Mouse (Mus musculus) right cerebral cortex, postnatal 10 days (tissue): Measurements from ENCODE around the gene Gm5244.

Experiments
- DNase-seq, 2 experiments: peaks; one replicate each; pipeline ENCODE4 v3.0.0; 2021; ENCODE audit warnings: low spot score in 2 of 2

Gm5244 gene

GRCm38 (mm10) chr19:12846382-12846781 is at the start of gene Gm5244:
Gene Gm5244, plus strand, starts transcription at chr19:12846682.
- DNase-seq: no peak

- DNase-seq: peak in 1 of 2 experiments; percentile 39
Measured at GRCm38 (mm10) chr19:12797071-12797470, 49.4 kb upstream of the Gm5244 start.

- DNase-seq: peak in 1 of 2 experiments; percentile 18
Measured at GRCm38 (mm10) chr19:12798404-12798803, 48.1 kb upstream of the Gm5244 start.

- no peak for DNase-seq
Measured at GRCm38 (mm10) chr19:12799081-12799480, 47.4 kb upstream of the Gm5244 start.

GRCm38 (mm10) chr19:12800621-12801020 is 45.9 kb upstream of the Gm5244 start:
- no peak for DNase-seq

DNA sequence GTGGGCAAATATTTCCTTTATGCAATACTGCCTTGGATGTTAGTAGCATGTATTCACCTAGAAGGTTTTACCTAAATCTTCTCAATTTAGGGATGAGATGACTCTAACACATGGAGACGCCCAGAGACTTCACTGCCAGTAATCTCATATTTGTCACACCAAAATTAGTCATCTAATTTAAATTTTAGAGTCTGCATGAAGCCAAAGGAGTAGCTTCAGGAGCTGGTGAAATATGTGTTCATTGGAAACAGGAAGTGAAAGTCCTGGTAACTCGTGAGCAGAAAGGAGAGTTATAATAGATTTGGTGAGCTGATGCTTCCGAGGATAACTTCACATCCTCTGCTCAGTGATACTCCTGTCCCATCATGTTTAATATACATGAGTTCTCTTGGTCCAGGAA is 45.4 kb upstream of the Gm5244 start:
- no peak for DNase-seq

DNA sequence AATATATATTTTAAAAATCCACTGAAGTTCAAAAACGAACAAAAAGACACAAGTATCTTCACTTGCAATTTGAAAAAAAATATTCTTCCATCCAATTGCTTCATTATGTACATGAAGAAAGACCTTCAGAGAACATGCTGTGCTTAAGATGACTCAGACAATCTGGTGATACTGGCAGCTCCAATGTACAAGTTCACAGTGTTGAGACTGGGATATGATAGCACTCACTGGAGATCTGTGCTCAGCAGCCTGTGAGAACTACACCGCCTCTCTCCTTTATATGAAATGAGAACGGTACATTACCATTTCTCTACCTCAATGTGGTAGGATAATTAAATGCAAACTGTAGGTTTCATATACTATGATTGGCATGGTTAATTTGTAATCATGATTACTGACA is 43.7 kb upstream of the Gm5244 start:
- DNase-seq: no peak

DNA sequence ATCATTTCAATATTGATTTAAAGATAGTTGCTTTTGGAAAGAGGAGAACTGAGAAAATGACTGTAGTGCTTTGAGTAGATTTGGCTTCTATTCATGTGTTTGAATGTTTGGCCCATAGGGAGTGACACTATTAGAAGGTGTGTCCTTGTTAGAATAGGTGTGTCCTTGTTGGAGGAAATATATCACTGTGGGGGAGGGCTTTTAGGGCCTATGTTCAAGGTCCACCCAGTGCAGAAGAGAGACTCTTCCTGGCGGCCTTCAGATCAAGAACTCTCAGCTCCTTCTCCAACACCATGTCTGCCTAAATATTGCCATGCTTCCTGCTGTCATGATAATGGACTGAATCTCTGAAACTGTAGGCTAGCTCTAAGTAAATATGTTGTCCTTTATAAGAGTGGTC is 42.2 kb upstream of the Gm5244 start:
- DNase-seq: no peak

DNA sequence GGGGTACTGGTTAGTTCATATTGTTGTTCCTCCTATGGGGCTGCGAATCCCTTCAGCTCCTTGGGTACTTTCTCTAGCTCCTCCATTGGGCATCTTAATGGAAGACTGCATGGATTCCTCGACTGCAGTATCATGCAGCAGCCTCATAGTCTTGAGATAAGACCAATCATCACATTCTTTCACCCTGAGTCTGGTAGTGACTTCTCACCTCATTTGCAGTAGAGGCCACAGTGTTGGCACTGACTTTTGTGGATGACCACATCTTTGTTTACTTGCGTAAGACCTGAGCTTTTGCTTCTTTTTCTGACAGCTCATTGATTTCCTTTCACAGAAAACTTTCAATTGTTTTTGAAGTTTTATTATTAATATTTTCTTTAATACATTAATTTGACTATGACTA is 40.8 kb upstream of the Gm5244 start:
- no peak for DNase-seq

GRCm38 (mm10) chr19:12806214-12806613 is 40.3 kb upstream of the Gm5244 start:
- DNase-seq: no peak

DNA sequence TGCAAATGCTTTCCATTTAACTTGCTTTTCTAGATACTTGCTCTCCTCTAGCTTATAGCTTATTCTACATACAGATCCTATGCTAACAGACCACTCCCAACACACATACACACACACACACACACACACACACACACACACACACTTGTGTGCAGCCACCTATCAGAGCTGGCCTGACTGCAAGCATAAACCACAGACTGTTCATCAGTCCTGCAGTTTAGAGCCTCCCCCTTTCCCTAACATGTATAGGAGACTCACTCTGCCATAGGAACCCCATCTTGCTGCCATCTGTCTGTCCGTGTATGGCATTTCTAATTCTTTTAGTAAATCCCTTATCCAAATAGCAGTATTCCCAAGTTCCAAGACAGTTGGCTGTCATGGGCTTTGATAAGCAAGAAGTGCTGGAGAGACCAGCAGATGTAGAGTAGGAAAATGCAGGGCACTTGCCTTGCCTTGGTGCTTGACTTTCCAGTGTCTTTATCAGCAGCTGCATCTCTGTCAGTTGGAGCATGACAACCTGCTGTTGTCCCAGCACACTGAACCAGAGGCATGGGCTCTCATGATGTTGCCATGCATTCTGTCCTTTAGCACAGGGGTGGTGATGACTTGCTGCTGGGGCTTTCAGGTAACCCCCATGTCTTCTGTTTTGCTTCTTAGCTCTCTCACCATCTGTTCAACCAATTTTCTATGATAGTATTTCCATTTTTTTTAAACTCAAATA is 33.7 kb upstream of the Gm5244 start:
- no peak for DNase-seq

DNA sequence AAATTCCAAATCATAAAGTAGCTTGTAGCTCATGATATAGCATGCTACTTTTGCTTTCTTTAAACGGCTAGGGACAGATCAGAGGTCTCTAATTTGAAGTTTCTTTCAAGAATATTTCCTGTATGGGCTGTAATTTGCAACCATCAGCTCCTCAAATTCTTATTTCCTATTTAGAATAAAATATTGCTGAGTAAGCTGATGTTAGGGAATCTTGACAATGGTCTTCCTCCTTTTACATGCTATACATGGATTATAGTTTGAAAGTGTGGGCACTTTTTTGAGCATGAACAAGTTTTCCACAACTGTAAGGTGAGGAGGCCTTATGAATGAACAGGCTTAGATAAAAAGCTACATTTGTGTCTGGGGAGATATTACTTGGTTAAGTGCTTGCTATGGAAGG is 32.6 kb upstream of the Gm5244 start:
- DNase-seq: no peak

- DNase-seq: no peak
Measured at GRCm38 (mm10) chr19:12818507-12818906, 28.0 kb upstream of the Gm5244 start.

DNA sequence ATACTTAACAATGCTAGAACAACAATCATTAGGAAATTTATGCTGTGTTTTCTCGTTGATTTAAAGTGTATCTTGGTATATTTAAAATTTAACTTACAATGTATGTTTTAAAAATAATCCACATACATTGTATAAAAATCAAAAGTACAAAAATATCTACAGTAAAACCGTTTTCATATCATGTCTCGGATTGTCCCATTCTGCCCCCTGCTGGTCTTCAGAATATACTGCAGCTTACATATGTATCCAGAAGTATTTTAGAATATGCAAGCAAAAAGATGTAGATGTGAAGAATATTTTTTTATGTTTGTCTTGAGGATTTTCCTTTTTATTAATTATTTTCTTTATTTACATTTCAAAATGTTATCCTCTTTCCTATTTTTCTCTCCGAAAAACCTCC is 26.1 kb upstream of the Gm5244 start:
- DNase-seq: peak; percentile 31 to 35

- no peak for DNase-seq
Measured at GRCm38 (mm10) chr19:12824549-12824948, 21.9 kb upstream of the Gm5244 start.

GRCm38 (mm10) chr19:12830823-12831430 is 15.6 kb upstream of the Gm5244 start:
- no peak for DNase-seq

- DNase-seq: no peak
Measured at GRCm38 (mm10) chr19:12831559-12831958, 14.9 kb upstream of the Gm5244 start.

DNA sequence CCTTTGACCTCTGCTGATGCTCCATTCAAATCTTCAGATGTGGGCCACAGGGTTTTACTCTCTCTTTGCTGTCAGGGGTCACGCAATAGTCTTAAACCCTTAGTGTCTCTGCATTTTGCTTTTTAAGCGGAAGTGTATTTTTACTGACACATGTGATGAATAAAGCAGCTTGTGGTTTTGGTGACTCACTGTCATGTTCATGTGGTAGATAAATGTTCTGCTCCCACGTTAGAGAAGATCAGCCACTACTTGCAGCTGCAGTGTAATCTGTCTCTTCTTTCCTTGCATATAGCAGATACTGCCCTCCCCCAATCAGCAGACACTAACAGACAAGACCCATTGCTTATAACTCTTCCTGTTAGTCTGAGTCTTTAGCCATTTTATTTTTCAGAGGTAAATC is 12.9 kb upstream of the Gm5244 start:
- no peak for DNase-seq

- DNase-seq: no peak
Measured at GRCm38 (mm10) chr19:12838507-12838906, 8.0 kb upstream of the Gm5244 start.

GRCm38 (mm10) chr19:12856983-12857382 is 10.5 kb downstream of the Gm5244 start, which contains the start of gene Olfr1444:
Gene Olfr1444, plus strand, starts transcription at chr19:12857283.
- no peak for DNase-seq

DNA sequence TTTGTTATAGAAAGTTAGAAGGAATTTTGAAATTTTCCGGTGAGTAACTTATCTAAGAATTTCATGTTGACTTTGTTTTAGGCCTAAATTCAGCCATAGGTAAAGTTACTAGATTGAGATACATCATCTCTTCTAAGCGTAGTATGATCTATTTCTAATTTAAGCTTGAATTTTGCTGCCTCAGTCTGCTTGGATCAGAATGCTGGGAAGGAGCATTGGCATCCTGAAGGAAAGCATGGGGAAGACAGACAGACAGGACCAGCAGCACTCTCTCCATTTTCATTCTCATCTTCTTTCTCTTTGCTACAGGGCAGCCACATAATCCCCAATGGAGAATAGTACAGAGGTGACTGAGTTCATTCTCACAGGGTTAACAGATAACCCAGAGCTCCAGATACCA is 37.1 kb downstream of the Gm5244 start, which contains the start of gene Olfr1445:
TSS of gene Olfr1445 (plus strand) at position 301 of the 400 bp plus-strand sequence.
- DNase-seq: no peak

DNA sequence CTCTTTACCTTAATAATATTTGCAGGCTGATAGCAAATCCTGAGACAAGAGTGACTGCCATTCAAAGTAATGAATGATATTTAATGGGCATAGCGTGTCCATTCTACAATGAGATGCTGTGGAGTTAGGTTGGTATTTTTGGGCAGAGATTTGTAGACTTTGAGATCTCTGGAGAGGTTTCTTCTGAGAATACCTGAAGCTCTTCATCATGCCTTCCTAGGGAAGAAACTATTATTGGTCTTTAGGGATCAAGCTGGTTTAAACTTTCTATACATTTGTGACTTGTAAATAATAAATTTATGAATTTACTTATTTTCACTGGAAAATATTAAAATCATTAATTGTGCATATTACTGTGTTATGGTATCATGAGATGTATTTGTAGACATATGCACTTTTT is 46.9 kb downstream of the Gm5244 start, which contains the start of gene Olfr1446:
TSS of gene Olfr1446 (minus strand) at position 101 of the 400 bp plus-strand sequence.
- DNase-seq: no peak
